Mouse (Mus musculus): ENCODE results near the gene B3gnt8.

GRCm38 (mm10) chr7:25611501-25611900 lies 15.0 kb upstream of the B3gnt8 start:
- TF ChIP-seq FLI1 (IDR thresholded peaks at IDR 0.05; ENCODE audit: low read length) (no peak), GATA1 (IDR thresholded peaks at IDR 0.05; ENCODE audit: borderline replicate concordance, low read length) (no peak)
